Mouse (Mus musculus) heart, adult 2 months (tissue): ENCODE measurements at regions not wholly inside any gene's neighbourhood (a gene's known extent, or its start where the extent isn't known, plus 50 kb on each side); places are given as distances from the start of the nearest gene placed in this dataset.

Experiments used
- CTCF ChIP-seq: fragments of 200-600 bp; IDR thresholded peaks from 2 replicates; pipeline ENCODE4 v1.8.1; 2022; ENCODE audit warnings: antibody characterized with exemption, mild to moderate bottlenecking, moderate library complexity
- EP300 ChIP-seq: fragments of 200-500 bp; IDR thresholded peaks from 2 replicates; pipeline ENCODE4 v1.6.1; 2011; ENCODE audit warnings: low read depth, low read length, control low read depth; ENCODE audit not compliant: insufficient read depth
- POLR2A ChIP-seq: fragments of 200-500 bp; IDR thresholded peaks from 2 replicates; pipeline ENCODE4 v1.6.1; 2011; ENCODE audit warnings: mild to moderate bottlenecking, low read depth, low read length, control low read depth; ENCODE audit not compliant: insufficient read depth

GRCm38 (mm10) chr1:81587780-81588307 is 511.1 kb downstream of the Nyap2 start:
- TF ChIP-seq CTCF (no peak), POLR2A (no peak), EP300 (no peak)
